Mouse (Mus musculus) frontal cortex, adult 2 months (tissue): ENCODE measurements around the gene Map3k1. TPM values are rescaled to one million over a fixed set of nuclear protein-coding genes. Genes with fewer than 3 reads are reported as not detected.

ENCODE experiments used
- DNase-seq, 2 experiments: peaks; one replicate each; pipeline ENCODE4 v3.0.0; 2022; ENCODE audit warnings: low spot score in 1 of 2; ENCODE audit errors: extremely low spot score in 1 of 2
- polyA plus RNA-seq: library from polyadenylated mRNA; depleted of rRNA; stranded (reverse); fragments of >200 nt; gene quantifications from 2 replicates; pipeline ENCODE4 v1.2.3, GENCODE M21; 2012

Map3k1 gene
- polyA plus RNA-seq, 1 experiment = 28.7 TPM

GRCm38 (mm10) chr13:111792975-111793287 lies 15.9 kb downstream of the Map3k1 start:
- DNase-seq = no peak

GRCm38 (mm10) chr13:111792130-111792974 lies 16.4 kb downstream of the Map3k1 start:
- peak in 1 of 2 experiments; percentile 30 for DNase-seq

- DNase-seq = no peak
These were observed 17.2 kb downstream of the Map3k1 start for GRCm38 (mm10) chr13:111791596-111791995.

GRCm38 (mm10) chr13:111789420-111790065 lies 19.2 kb downstream of the Map3k1 start:
- no peak for DNase-seq

- no peak for DNase-seq
These were observed 19.9 kb downstream of the Map3k1 start for GRCm38 (mm10) chr13:111788882-111789281.

- DNase-seq = peak; percentile 49 to 88
These were observed 20.8 kb downstream of the Map3k1 start for GRCm38 (mm10) chr13:111787857-111788619.

GRCm38 (mm10) chr13:111786584-111786983 lies 22.2 kb downstream of the Map3k1 start:
- no peak for DNase-seq

GRCm38 (mm10) chr13:111783451-111783850 lies 25.3 kb downstream of the Map3k1 start:
- DNase-seq = no peak

GRCm38 (mm10) chr13:111779471-111779870 lies 29.3 kb downstream of the Map3k1 start:
- no peak for DNase-seq

GRCm38 (mm10) chr13:111778606-111779005 lies 30.2 kb downstream of the Map3k1 start:
- no peak for DNase-seq

GRCm38 (mm10) chr13:111777865-111778264 lies 30.9 kb downstream of the Map3k1 start:
- DNase-seq = no peak

GRCm38 (mm10) chr13:111777179-111777578 lies 31.6 kb downstream of the Map3k1 start:
- no peak for DNase-seq

- DNase-seq = no peak
These were observed 36.7 kb downstream of the Map3k1 start for GRCm38 (mm10) chr13:111772075-111772474.

GRCm38 (mm10) chr13:111771232-111771631 lies 37.6 kb downstream of the Map3k1 start:
- peak; percentile 19 to 77 for DNase-seq

GRCm38 (mm10) chr13:111770776-111771175 lies 38.0 kb downstream of the Map3k1 start:
- no peak for DNase-seq

- DNase-seq = no peak
These were observed 46.3 kb downstream of the Map3k1 start for GRCm38 (mm10) chr13:111762526-111762925.

- no peak for DNase-seq
These were observed 51.8 kb downstream of the Map3k1 start for GRCm38 (mm10) chr13:111756986-111757385.

- DNase-seq = no peak
These were observed 52.9 kb downstream of the Map3k1 start for GRCm38 (mm10) chr13:111755937-111756336.

- DNase-seq = no peak
These were observed 53.4 kb downstream of the Map3k1 start for GRCm38 (mm10) chr13:111755377-111755776.

- DNase-seq = no peak
These were observed 55.5 kb downstream of the Map3k1 start for GRCm38 (mm10) chr13:111753321-111753720.
